Mouse (Mus musculus) liver, adult 2 months (tissue): ENCODE data around the gene Rmnd5b.

Source experiments
- CTCF ChIP-seq: fragments of 200-500 bp; IDR thresholded peaks from 2 replicates; pipeline ENCODE4 v1.5.1; 2011; ENCODE audit warnings: low read depth, low read length, control low read depth
- POLR2A ChIP-seq: fragments of 200-500 bp; IDR thresholded peaks from 2 replicates; pipeline ENCODE4 v1.6.1; 2011; ENCODE audit warnings: low read length, control low read depth; ENCODE audit not compliant: insufficient read depth; ENCODE audit errors: extremely low read depth

GRCm38 (mm10) chr11:51661867-51662365 lies 26.2 kb upstream of the Rmnd5b start:
- no peak for TF ChIP-seq CTCF
- no peak for TF ChIP-seq POLR2A
